Mouse (Mus musculus) ES-Bruce4 (cell line): ENCODE results near the gene Agmat. TPM values are rescaled to one million over a fixed set of nuclear protein-coding genes. Genes with fewer than 3 reads are reported as not detected.
"Not testable (repeated sequence)": the region's sequence is repeated elsewhere in the genome, so short reads cannot be mapped to it uniquely, and the experiment has no call there.

ENCODE experiments used
- H3K27ac ChIP-seq: 2 replicates; pipeline ENCODE4 v1.5.1; 2012; ENCODE audit warnings: low read length, inconsistent platforms; ENCODE audit not compliant: insufficient read depth
- H3K27me3 ChIP-seq: 2 replicates; pipeline ENCODE4 v1.6.1; 2012; ENCODE audit warnings: mild to moderate bottlenecking, low read length, inconsistent platforms; ENCODE audit not compliant: control insufficient read depth, poor library complexity, insufficient read depth, severe bottlenecking
- H3K36me3 ChIP-seq: 2 replicates; pipeline ENCODE4 v1.6.1; 2012; ENCODE audit warnings: inconsistent platforms, mild to moderate bottlenecking, low read length, moderate library complexity; ENCODE audit not compliant: control insufficient read depth, poor library complexity, insufficient read depth, severe bottlenecking
- H3K4me1 ChIP-seq: one replicate; pipeline ENCODE4 v1.8.1; 2011; ENCODE audit warnings: low read length; ENCODE audit not compliant: control insufficient read depth, insufficient read depth
- H3K4me3 ChIP-seq: 2 replicates; pipeline ENCODE4 v1.5.1; 2011; ENCODE audit warnings: low read depth, mild to moderate bottlenecking, low read length
- H3K9ac ChIP-seq: 2 replicates; pipeline ENCODE4 v1.6.1; 2012; ENCODE audit warnings: low read depth, mild to moderate bottlenecking, inconsistent platforms; ENCODE audit not compliant: poor library complexity, severe bottlenecking
- H3K9me3 ChIP-seq: replicated peaks from 2 replicates; pipeline ENCODE4 v1.6.1; 2012; ENCODE audit warnings: mild to moderate bottlenecking, low read length, inconsistent platforms; ENCODE audit not compliant: control insufficient read depth, poor library complexity, insufficient read depth, severe bottlenecking
- CTCF ChIP-seq: IDR thresholded peaks from one replicate; pipeline ENCODE4 v1.8.1; 2011; ENCODE audit warnings: low read depth, low read length
- EP300 ChIP-seq: IDR thresholded peaks from 2 replicates; pipeline ENCODE4 v1.6.1; 2011; ENCODE audit warnings: low read depth, low read length; ENCODE audit not compliant: insufficient read depth
- POLR2A ChIP-seq: IDR thresholded peaks from one replicate; pipeline ENCODE4 v1.8.1; 2011; ENCODE audit warnings: low read length; ENCODE audit not compliant: insufficient read depth
- polyA plus RNA-seq: library from polyadenylated mRNA; stranded (reverse); fragments of >200 nt; gene quantifications from 2 replicates; pipeline ENCODE4 v1.2.4, GENCODE M21; 2011; ENCODE audit warnings: low read depth; ENCODE audit not compliant: missing spikeins, insufficient read depth, insufficient read length

The Agmat gene
- polyA plus RNA-seq, 1 experiment: not detected

DNA sequence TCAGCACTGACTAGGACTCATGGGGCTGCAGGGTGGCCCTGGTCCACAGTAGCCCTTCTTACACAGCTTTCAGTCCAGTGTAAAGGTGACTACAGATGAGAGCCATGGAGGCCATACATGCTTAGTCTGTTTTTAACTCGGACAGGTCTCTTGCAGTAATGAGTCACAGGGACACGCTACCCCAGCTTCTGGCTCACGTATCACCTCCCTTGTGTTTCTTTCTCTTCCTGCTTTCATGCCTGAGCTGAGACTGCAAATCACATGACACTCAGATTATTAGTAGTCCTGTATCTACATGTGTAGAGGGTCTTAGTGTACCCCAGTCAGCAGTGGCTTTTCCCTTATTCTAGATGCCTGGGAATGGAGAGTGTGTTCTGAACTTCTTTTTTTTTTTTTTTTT, 18.5 kb downstream of the Agmat start:
- Histone ChIP-seq H3K36me3 (no peaks in the 10 kb centered on the region), H3K4me1 (no peaks in the 10 kb centered on the region), H3K27me3 (no peaks in the 10 kb centered on the region), H3K27ac (no peak overlapping the region), H3K9ac (no peak overlapping the region), H3K4me3 (no peak overlapping the region), H3K9me3 (no peaks in the 10 kb centered on the region)
- no peak for TF ChIP-seq POLR2A
- no peak for TF ChIP-seq CTCF

DNA sequence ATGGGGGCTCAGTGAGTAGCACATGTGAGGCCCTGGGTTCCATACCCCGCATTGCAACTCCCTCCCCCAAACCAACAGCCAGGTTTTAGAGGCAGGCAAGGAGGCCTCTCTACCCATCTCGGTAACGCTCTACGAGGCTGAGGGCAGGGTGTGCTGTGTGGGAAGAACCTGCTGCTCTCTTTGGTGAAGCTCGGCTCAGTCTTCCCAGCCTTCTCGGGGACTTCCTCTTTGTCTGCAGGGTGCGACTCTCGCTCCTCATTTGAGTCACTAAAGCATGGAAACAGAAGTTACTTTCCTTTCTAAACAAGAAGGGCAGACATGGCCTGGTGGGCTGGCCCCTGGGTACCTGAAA, 19.8 kb downstream of the Agmat start:
- no peaks in the 10 kb centered on the region for H3K27me3 ChIP-seq
- H3K9ac ChIP-seq: no peak overlapping the region
- H3K36me3 ChIP-seq: no peaks in the 10 kb centered on the region
- H3K9me3 ChIP-seq: no peaks in the 10 kb centered on the region
- TF ChIP-seq CTCF (no peak), EP300 (no peak)
- no peaks in the 10 kb centered on the region for H3K4me1 ChIP-seq
- no peak overlapping the region for H3K4me3 ChIP-seq
- no peak overlapping the region for H3K27ac ChIP-seq

DNA sequence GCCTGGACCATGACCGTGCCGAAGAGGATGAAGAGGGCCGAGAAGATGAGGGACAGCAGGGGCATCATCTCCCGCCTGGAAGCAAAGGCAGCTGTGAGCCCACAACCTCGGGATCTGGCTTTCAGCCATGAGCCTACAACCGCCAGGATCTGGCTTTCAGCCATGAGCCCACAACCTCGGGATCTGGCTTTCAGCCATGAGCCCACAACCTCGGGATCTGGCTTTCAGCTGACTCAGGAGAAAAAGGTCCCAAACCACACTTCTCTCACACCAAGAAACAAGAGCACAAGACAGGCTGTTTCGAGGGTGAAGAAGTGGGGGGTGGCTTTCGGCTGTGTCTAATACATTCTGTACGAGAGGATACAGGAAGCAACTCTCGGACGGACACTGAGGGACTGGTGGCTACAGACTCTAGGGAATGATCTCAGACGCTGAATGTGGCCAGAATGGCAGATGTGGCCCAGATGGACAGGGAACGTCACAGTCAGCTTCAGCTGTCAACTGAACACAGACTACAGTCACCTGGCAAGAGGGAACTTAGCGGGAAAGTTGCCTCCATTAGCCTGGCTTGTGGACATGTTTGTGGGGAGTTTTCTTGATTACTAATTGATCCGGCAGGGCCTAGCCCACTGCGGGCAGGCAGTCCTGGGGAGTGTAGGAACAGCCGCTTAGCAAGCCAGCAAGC, 20.3 kb downstream of the Agmat start:
- Histone ChIP-seq H3K4me1 (no peaks in the 10 kb centered on the region), H3K27me3 (no peaks in the 10 kb centered on the region), H3K9me3 (no peaks in the 10 kb centered on the region), H3K4me3 (no peak overlapping the region), H3K27ac (no peak overlapping the region), H3K36me3 (no peaks in the 10 kb centered on the region), H3K9ac (no peak overlapping the region)
- TF ChIP-seq CTCF (no peak), POLR2A (no peak), EP300 (no peak)

DNA sequence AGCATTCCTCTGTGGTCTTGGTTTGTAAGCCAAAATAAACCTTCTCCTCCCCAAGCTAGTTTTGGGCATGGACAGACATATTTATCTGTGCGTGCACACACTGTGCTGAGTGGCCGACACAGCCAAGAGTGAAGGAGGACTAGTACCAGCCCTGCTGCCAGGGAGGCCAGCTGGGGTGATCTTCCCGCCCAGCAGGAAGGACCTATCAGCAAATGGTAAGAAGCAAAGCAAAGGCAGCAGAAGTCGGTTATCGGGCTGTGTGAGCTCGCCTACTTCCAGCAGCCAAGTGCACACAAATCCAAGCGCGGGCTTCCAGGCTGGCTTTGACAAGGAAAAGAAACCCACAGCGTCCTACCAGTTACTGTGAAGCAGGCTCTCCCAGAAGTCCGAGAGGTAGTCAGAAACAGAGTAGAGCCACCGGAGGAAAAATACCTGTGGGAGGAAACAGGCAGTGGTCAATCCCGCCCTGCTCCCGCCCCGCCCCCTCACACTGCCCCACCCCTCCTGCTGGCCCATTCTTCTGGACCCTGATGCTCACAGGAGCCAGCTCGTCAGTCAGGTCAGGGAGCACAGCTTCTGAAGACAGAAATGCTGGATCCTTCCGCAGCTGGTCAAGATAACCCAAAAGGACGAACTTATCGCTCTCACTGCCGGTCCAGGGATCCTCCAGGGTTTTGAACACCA, 21.0 kb downstream of the Agmat start:
- no peak overlapping the region for H3K4me3 ChIP-seq
- H3K9ac ChIP-seq: no peak overlapping the region
- H3K9me3 ChIP-seq: no peaks in the 10 kb centered on the region
- TF ChIP-seq EP300: no peak
- TF ChIP-seq POLR2A: no peak
- no peak for TF ChIP-seq CTCF
- H3K27ac ChIP-seq: no peak overlapping the region
- H3K36me3 ChIP-seq: no peaks in the 10 kb centered on the region
- H3K27me3 ChIP-seq: no peaks in the 10 kb centered on the region
- no peaks in the 10 kb centered on the region for H3K4me1 ChIP-seq

DNA sequence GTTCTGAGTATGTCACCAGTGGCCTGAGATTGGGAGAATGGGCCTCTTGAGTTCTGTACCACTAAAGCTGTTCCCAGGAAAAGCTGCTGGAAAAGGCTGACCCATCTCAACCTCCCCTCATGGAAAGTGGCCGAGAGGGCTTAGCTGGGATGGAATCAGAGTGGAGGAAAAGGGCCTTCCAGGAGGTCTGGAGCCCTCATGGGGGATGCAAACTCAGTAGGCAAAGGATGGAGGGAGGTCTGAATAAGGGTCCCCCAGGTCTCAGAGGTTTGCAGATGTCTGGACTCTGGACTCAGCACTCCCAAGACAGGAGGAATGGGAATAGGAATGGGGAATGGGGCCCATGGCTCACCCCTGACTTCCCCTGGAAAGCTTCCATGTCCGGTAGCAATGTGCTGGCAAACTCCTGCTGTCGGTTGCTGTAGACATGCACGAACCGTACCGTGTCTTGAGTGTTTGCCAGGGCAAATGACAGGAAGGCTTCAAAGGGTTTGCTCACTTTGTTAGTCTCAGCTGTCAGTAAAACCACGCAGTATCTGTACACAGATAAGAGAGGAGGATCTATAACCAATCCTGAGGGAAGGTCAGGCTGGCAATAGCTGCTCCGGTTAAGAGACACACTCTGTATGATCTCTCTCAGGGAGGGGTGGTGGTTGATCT, 23.2 kb downstream of the Agmat start:
- Histone ChIP-seq H3K9me3 (no peaks in the 10 kb centered on the region), H3K27me3 (no peaks in the 10 kb centered on the region), H3K27ac (no peak overlapping the region), H3K4me3 (no peak overlapping the region), H3K36me3 (no peaks in the 10 kb centered on the region; the same call in 1 of the 2 replicates), H3K9ac (no peak overlapping the region), H3K4me1 (no peaks in the 10 kb centered on the region)
- no peak for TF ChIP-seq EP300
- no peak for TF ChIP-seq CTCF
- no peak for TF ChIP-seq POLR2A

DNA sequence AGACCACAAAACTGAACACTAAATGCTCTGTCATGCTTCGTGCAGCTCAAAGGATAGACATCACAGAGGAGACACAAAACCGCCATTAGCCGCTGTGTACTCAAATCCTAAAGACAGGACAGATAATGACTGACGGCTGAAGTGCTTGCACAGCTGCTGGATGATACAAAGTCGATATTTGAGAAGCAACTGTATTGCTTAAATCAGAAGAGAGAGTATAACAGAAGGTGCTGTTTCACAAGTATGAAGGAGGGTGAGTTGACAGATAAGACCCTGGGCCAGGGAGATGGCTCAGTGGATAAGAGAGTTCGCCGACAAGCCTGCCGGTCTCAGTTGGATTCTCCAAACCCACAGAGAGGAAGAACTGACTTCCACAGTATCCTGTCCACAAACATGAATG, 25.4 kb downstream of the Agmat start:
- no peaks in the 10 kb centered on the region for H3K9me3 ChIP-seq
- TF ChIP-seq CTCF (no peak), POLR2A (no peak), EP300 (no peak)
- peaks cover 9% of the 10 kb centered on the region for H3K36me3 ChIP-seq

DNA sequence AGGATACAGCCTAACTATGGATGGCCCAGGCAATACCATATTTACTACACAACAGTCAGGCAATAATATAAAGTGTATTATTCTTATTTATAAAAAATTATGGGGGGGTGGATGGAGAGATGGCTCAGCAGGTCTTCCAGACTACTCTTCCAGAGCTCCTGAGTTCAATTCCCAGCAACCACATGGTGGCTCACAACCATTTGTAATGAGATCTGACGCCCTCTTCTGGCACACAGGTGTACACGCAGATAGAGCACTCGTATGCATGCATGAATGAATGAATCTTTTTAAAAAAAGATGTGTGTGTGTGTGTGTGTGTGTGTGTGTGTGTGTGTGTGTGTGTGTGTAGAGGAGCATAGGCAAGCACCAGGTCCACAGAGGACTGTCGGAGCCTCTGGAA, 26.5 kb downstream of the Agmat start:
- H3K4me1 ChIP-seq, H3K27me3 ChIP-seq, H3K36me3 ChIP-seq, H3K9ac ChIP-seq, H3K4me3 ChIP-seq, H3K9me3 ChIP-seq, H3K27ac ChIP-seq: not testable (repeated sequence)

More for the DNA sequence above, 25.4 kb downstream of the Agmat start:
- no peak overlapping the region for H3K4me3 ChIP-seq
- no peaks in the 10 kb centered on the region for H3K27me3 ChIP-seq
- no peaks in the 10 kb centered on the region for H3K4me1 ChIP-seq
- no peak overlapping the region for H3K9ac ChIP-seq
- no peak overlapping the region for H3K27ac ChIP-seq
